Mouse (Mus musculus) left cerebral cortex, postnatal 36 days (tissue): ENCODE results near the gene Osgin1. TPM values are rescaled to one million over a fixed set of nuclear protein-coding genes. Genes with fewer than 3 reads are reported as not detected.

ENCODE experiments used
- DNase-seq, 2 experiments: peaks; one replicate each; pipeline ENCODE4 v3.0.0; 2021 to 2022; ENCODE audit warnings: low spot score in 2 of 2, mixed read lengths in 1 of 2
- intact Hi-C: fragments of 180-260 bp; cut with DNase I; formaldehyde crosslinking; loops from one replicate; pipeline ENCODE4 v1.15.1; 2025
- total RNA-seq, 2 experiments: library from RNA; stranded (reverse); gene quantifications; 2 replicates each; pipeline ENCODE4 v1.2.3; 2021

Osgin1 gene
- total RNA-seq, 2 experiments from 2014 or later = 0.34 to 0.81 TPM

DNA sequence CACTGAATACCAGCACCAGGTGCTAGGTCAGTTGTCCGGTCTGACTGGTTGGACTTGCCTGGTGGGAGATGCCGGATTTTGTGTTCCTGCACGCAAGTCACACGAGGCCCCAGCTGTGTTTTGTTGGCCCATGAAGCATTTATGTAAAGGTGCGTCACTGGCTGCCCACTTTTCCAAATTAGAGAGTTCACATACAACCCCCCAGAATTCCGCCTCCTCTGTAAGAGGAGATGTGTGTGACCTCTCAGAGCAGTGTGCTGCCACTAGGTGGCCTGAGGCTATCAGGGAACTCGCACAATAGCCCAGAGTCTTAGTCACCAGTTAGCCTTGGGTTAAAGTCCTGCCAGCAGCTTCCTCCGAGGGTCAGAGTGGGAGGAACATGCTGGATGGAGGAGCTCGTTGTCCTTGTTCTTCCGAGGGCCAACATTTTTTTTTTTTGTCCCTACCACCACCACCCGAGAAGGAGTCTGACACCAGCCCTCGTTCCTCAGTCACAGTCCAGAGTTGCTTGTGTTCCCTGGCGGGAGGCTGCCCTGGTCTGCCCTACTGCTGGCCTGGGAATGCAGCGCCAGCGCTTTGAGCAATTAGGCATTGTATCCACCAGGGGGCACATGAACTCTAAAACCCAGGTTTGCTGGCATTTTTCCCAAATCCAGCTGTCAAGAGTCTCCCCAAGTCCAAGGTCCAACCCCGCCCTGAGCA is 6.5 kb downstream of the Osgin1 start:
- intact Hi-C loops = loop anchor here (5.0 kb wide), 2 partner anchors 167 to 337 kb away; partner anchors contain the start of genes Taf1c and Tldc1

DNA sequence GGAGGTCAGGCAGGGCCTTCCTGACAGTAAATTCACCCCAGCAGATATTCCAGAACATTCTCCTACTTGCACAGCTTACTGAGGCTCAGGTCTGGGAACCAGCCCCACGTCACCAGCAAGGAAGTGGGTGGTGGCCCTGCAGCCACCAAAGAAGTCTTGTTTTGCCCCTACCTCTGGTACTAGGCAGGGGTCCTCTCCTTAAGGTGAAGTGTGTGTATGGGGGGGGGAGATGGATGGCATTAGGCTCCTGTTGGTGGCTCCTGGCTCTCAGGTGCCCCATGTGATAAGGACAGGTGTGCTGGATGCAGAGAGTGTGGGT is 7.0 kb downstream of the Osgin1 start:
- DNase-seq = no peak
- intact Hi-C loops = loop anchor here (5.0 kb wide), 2 partner anchors 166 to 336 kb away; partner anchors contain the start of genes Taf1c and Tldc1

More for the DNA sequence above, 6.5 kb downstream of the Osgin1 start:
- DNase-seq = peak; percentile 37 to 53

- no peak for DNase-seq
- intact Hi-C loops = loop anchor here (5.0 kb wide), 2 partner anchors 165 to 335 kb away; partner anchors contain the start of genes Taf1c and Tldc1
These were observed 8.1 kb downstream of the Osgin1 start for GRCm38 (mm10) chr8:119442013-119442412.

DNA sequence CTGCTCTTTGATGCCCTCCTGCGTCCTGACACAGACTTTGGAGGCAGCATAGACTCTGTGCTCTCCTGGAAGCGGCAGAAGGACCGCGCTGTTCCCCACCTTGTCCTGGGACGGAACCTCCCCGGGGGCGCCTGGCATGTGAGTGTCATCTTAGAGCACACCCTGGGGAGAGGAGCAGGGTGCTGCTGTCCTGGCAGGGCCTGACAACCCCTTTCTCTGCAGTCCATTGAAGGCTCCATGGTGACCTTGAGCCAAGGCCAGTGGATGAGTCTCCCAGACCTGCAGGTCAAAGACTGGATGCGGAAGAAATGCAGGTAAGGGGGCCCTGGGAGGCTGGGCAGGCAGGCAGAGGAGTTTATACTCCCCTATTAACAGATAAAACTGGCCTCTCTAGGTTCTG is 9.0 kb downstream of the Osgin1 start:
- intact Hi-C loops = loop anchor here (5.0 kb wide), 2 partner anchors 164 to 334 kb away; partner anchors contain the start of genes Taf1c and Tldc1

DNA sequence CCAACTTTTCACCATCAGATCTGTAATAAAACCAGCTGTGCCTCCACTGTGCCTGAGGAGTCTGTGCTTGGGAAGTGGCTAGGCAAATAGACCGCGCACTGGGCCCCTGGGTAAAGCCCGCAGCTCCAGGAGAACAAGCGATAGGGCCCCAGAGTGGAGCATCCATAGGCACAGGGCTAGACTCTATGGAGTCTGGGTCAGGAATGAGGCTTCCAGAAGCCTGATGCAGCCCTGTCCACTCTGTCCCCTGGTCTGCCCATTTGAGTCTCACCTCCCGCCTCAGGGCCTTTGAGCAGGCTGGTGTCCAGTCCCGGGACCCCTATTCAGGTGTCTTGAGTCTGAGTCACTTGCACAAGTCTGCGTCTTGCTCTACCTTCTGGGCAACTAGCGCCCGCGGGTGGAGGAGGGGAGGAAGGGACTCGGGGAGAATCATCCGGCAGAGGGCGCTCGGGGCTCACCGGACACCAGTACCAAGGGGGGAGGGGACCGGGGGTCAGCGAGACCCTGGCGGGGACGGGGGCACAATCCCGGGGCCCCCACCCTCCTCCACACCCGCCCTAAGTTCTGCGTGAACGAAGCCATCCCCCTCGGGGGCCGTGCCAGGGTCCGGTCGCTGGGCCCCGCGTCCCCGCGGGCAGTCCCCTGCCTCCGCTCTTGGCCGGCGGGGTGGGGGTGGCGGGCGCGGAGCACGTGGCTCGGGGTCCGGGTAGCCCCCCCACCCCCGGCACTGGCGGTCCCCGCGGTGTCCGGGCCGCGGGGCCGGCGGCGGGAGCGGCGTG is 12.5 kb downstream of the Osgin1 start, which contains the start of gene Necab2:
Gene Necab2 (plus strand): TSS at position 509 of the 779 bp plus-strand sequence.
- intact Hi-C loops = loop anchor here (2.0 kb wide), 1 partner anchor 50 kb away; no protein-coding TSS in a partner anchor
- peak; percentile 81 to 86 for DNase-seq

More for the DNA sequence above, 9.0 kb downstream of the Osgin1 start:
- DNase-seq = no peak

DNA sequence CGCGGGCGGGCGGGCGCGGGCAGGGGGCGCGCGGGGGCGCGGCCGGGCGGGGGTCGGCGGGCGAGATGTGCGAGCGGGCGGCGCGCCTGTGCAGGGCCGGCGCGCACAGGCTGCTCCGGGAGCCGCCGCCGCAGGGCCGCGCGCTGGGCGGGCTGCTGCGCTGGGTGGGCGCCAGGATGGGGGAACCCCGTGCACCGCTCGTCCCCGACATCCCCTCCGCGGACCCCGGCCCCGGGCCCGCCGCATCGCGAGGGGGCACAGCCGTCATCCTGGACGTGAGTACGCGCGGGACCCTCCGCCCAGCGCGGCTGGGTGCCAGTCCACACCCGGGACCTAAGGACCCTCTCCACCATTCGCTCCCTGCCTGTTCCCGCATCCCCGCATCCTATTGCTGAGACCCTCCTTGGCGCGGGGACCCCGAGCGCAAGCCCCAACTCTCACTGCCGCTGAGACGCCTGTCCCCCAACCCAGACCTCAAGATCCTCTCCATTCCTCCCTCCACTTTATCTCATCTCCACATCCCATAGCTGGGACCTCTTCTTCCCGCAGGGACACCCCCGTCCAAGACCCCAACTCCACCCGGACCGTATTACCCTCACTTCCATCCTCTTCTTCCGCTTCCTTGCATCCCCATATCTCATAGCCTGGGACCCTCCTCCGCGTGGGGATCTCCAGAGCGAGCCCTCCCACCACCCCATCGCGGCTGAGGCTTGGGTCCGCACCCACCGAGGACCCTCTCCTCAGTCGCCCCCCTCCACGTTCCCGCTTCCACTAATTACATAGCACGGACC is 13.3 kb downstream of the Osgin1 start:
- peak in 1 of 2 experiments; percentile 21 for DNase-seq
- intact Hi-C loops = loop anchor here (2.0 kb wide), 1 partner anchor 50 kb away; no protein-coding TSS in a partner anchor

DNA sequence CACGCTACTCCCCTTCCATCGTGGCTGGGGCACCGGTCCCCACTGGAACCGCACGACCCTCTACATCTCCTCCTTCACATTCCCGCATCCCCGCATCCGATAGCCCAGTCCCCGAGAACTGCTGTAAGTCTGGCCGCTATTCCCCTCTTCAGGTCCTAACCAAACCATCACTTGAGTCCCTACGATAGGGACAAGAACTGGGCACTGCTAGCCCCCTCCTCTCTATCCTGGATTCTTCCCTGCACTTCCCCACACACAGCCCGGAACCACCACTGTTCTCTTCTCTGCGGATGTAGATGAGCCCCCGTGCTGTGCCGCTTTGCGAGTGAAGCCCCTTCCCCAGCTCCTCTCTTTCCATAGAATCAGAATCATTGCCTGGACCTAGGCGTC is 13.9 kb downstream of the Osgin1 start:
- intact Hi-C loops = loop anchor here (2.0 kb wide), 1 partner anchor 49 kb away; no protein-coding TSS in a partner anchor

DNA sequence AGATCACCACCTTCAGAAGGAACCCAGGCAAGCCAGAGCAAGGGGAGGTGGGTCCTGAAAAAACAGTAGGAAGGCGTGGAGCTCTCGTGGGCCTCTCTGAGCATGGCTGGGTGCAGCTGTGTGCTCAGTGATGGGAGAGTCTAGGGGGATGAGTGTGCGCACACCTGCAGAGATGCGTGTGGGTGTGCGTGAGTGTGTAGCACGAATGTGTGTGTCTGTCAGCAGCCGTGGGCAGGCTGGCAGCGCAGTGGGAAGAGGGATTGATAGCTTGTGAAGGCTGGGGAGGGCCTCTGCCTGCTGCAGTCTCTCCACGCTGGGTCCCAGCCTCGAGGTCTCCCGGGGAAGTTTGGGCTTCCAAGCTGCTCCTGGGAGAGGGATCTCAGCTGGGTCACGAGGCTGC is 15.7 kb downstream of the Osgin1 start:
- DNase-seq = peak; percentile 63 to 74
- intact Hi-C loops = no loop called here

More for the DNA sequence above, 13.9 kb downstream of the Osgin1 start:
- DNase-seq = no peak

DNA sequence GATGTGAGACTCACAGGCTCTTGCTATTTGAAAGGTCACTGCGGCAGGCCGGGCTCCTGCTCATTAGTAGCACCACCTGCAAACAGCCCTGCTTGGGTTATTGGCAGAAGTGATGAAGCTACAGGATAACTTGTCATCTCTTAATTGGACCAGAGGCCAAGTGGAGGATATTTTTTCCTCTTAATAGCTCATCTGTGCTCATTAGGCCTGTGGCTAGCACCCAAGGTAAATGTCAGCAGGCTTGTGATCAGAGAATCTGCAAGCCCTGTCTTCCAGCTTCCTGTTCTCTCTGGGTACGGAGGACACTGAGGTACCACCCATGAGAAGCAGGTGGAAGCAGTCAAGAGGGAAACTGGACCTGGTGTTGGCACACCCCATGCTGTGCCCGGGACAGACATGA is 17.2 kb downstream of the Osgin1 start:
- DNase-seq = no peak
- intact Hi-C loops = no loop called here

DNA sequence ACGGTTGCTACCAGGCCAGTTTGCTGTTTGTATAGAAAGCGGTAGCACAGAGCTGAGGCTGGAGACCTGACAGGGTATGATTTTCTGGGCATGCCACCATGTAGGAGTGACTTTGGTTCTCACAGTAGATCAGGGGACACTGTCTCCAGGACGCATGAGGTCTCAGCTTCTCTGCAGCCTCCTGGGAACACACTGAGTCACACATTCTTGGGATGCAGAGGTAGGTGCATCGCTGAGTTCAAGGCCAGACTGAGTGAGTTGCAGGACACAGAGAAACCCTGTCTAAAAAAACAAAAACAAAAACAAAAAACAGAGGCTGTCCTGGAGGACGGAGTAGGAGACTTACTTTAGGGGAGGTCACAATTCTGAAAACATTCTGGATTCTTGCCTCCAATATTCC is 19.0 kb downstream of the Osgin1 start:
- intact Hi-C loops = no loop called here
- DNase-seq = no peak

- intact Hi-C loops = no loop called here
- no peak for DNase-seq
These were observed 22.1 kb downstream of the Osgin1 start for GRCm38 (mm10) chr8:119456045-119456444.

DNA sequence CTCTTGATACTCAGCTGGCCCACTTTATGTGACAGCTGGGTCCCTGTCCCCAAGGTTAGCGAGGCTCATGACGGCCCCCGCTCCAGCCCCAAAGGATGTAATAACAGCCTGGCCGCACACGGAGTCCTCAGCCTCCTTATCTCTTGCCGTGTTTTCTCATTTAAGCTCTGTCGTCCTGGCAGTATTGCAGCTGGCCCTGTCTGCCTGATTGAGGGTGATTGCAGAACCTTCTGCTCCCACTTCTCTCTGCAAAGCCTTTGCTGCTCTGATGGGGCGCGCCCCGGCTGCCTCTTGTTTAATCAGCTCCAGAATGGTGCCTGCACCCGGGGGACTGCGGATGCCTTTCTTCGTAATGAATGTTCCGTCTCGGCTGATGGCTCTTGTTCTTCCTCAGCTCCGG is 25.8 kb downstream of the Osgin1 start:
- intact Hi-C loops = no loop called here
- DNase-seq = no peak

DNA sequence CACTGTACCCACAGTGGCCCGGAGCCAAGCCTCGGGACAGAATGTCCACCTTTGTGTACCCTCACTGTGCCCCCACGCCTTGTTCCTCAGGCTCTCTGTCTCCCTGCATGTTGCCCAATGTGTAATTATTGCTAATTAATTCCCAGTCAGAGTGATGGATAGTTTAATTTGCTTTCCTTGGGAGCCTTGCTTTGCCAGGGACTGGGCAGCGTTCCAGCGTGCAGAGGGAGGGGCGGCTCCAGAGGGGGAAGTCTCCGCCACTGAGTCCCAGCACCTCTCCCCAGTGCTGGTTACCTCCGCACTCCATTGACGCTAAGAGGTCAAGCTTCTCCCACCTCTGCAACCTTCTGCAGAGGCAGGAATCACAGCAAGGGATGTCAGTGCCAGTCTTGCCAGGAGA is 27.4 kb downstream of the Osgin1 start:
- DNase-seq = no peak
- intact Hi-C loops = no loop called here

DNA sequence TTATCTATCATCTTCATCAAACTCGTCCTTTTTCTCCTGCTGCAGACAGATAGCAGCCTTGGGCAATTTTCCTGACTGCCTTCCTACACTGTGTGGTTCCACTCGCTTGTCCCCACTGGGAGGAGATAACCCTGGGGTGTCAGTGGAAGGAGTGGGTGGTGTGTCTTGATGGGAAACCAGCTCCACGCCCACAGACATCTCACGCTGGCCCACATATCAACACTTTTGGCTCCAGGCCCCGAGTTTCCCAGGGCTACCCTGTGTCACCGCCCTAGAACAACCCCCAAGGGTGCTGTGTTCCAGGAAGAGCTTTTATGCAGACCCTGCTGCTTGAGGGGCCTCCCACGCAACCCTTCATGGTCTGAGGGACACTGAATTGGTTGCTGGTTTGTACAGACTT is 29.8 kb downstream of the Osgin1 start:
- intact Hi-C loops = no loop called here
- DNase-seq = no peak

GRCm38 (mm10) chr8:119466105-119466504 is 32.2 kb downstream of the Osgin1 start:
- peak in 1 of 2 experiments; percentile 49 for DNase-seq
- intact Hi-C loops = no loop called here

- intact Hi-C loops = no loop called here
- no peak for DNase-seq
These were observed 32.9 kb downstream of the Osgin1 start for GRCm38 (mm10) chr8:119466794-119467193.

DNA sequence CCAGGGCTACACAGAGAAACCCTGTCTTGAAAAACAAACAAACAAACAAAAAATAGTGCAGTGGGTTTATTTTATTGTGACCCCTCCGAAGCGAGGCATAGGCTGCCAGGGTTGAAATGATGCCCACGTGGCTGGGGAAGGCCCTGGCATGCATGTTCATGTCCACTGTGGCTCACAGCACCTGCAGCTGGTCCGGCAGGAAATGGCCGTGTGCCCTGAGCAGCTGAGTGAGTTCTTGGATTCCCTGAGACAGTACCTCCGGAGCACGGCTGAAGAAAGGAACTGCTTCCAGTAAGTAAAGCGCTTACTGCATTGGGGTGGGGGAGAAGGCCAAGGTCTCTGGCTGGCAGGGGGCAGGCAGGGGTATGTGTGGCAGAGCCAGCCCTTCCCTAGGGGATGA is 34.2 kb downstream of the Osgin1 start:
- intact Hi-C loops = no loop called here
- no peak for DNase-seq

GRCm38 (mm10) chr8:119478684-119479083 is 44.8 kb downstream of the Osgin1 start:
- DNase-seq = no peak
- intact Hi-C loops = no loop called here

DNA sequence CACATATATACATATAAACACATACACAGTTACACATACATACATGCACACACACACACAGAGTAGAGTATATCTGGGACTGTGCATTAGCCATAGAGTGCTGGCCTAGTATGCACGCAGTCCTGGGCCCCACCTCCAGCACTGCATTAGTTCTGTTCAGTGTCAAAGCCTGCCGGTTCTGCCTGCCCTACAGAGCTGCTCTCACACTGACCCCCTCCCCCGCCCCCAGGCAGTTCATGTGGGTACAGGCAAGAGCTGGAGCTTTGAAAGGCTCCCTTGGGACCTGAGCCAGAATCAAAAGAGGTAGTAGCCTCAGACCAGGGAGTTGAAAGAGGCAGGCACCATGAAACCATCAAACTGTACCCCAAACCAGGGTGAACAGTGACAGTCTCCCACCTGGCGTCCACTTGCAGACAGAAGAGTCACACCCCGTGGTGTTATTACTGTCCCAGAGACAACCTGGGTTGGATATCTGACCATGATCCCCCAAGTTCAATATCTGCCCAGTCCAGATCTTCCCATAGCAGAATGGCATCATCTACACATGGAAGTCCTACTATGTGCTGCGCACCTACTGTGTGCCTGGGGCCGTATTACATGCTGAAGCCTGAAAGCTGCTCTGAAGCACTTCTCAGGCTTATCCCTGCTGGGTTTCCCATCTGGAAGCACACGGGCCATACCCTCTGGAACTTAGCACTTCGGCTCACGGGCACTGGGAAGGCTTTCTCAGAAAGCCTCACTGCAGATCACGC is 50.4 kb downstream of the Osgin1 start:
- DNase-seq = no peak
- intact Hi-C loops = no loop called here
